Mouse (Mus musculus) lung, adult 2 months (tissue): ENCODE results near the gene Tnip3.

ENCODE experiments used
- CTCF ChIP-seq: fragments of 200-500 bp; IDR thresholded peaks from 2 replicates; pipeline ENCODE4 v1.5.1; 2011; ENCODE audit warnings: mild to moderate bottlenecking, low read length, control low read depth; ENCODE audit not compliant: insufficient read depth
- POLR2A ChIP-seq: fragments of 200-500 bp; IDR thresholded peaks from 2 replicates; pipeline ENCODE4 v1.6.1; 2011; ENCODE audit warnings: low read depth, mild to moderate bottlenecking, control low read depth, low read length, borderline replicate concordance; ENCODE audit errors: extremely low read depth

DNA sequence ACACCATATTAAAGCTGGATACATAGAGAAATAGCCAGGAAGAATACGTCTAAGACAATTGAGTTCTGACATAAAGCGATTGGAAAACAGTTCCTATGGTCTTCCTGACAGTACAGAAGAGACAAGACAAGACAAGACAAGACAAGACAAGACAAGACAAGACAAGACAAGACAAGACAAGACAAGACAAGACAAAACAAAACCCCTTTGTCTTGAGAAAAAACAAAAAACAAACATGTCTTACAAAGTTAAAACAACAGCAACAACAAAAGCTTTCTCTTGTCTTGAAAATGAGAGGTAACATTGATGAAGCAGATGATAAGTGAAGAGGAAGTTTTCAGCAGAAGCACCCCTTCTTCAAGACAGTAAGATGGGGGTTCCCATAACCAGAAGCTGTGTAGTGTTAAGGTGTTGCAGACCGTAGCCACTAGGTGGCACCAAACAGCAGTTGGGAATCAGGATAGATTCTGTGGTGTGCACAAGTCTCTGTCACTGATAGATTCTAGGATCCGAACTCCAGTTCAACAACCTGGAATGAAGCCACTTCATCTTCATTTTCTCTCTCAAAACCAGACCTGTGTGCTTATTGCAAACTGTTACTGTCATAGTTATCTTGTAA is 15.0 kb upstream of the Tnip3 start:
- TF ChIP-seq CTCF = peak; percentile 67; the same call in 1 of the 2 replicates
- TF ChIP-seq POLR2A = no peak
